In the genomic region with DNA sequence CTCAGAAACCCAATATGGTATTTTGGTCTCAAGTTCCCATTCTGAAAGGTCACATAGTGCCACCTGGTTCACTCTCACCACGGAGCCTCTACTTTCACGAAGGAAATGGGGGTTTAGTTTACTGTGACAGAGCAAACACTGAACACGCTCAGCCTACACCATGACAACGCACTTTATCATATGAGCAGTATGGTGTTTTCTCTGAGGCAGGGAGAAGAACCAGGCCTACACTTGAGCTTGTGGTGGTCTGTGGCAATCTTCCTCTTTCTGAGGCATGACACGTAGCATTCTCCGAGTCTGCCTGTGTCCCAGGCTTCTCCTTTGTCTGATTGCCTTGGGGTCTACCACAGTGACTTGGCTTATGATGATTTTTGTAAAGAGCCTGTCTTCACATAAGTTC, we compare ENCODE assay signal across 12 mouse cellular contexts. TPM values are rescaled to one million over a fixed set of nuclear protein-coding genes. Genes with fewer than 3 reads are reported as not detected.
DNase-seq lines count a peak whose midpoint lies in the region; ATAC-seq and TF ChIP-seq lines count a peak whose summit lies in the region.
"Had no signal": no experiment of that assay in that cellular context is flagged by ENCODE, and none has a peak within 500 bp of the region (broad histone marks: within the 10 kb centered on the region; RNA-seq: fewer than 3 reads in every experiment).

No protein-coding gene starts in this region.

- no peak for TF ChIP-seq CTCF in MEL (IDR thresholded peaks at IDR 0.05 in 2 of 3, conservative IDR thresholded peaks at IDR 0.05 in 1 of 3; ENCODE audit: control insufficient read depth in 1 of 3, insufficient read depth in 1 of 3, low read depth in 2 of 3, low read length in 3 of 3, poor library complexity in 1 of 3, severe bottlenecking in 1 of 3)
- TF ChIP-seq CTCF in thymus, adult 2 months (IDR thresholded peaks at IDR 0.05; ENCODE audit: borderline replicate concordance, control insufficient read depth, extremely low read depth, insufficient read depth, low read length, poor library complexity): no peak

- H3K27me3 ChIP-seq in heart, embryonic 12.5 days (replicated peaks): no peaks in the 10 kb centered on the region
- H3K27me3 ChIP-seq in MEL (ENCODE audit: control insufficient read depth in 1 of 2, insufficient read depth in 2 of 2, low read length in 2 of 2): no peaks in the 10 kb centered on the region
- H3K27me3 ChIP-seq in thymus, adult 2 months (ENCODE audit: control insufficient read depth, insufficient read depth, low read length): no peaks in the 10 kb centered on the region

- no peaks in the 10 kb centered on the region for H3K79me2 ChIP-seq in MEL (ENCODE audit: control insufficient read depth, insufficient read depth, low read length, poor library complexity)

- no peak for TF ChIP-seq RAD21 in MEL (IDR thresholded peaks at IDR 0.05; ENCODE audit: low read depth, low read length)

- H3K9me3 ChIP-seq in heart, embryonic 12.5 days (replicated peaks): no peaks in the 10 kb centered on the region
- H3K9me3 ChIP-seq in MEL (replicated peaks; ENCODE audit: insufficient read depth, low read length): no peaks in the 10 kb centered on the region

- peaks cover 64% of the 10 kb centered on the region for H3K36me3 ChIP-seq in heart, embryonic 12.5 days
- peaks cover 0 to 10% of the 10 kb centered on the region in 2 experiments; a peak in 2 of 4 replicates for H3K36me3 ChIP-seq in MEL (ENCODE audit: control insufficient read depth in 1 of 2, insufficient read depth in 2 of 2, low read length in 2 of 2)
- peaks cover 75% of the 10 kb centered on the region for H3K36me3 ChIP-seq in thymus, adult 2 months (ENCODE audit: control insufficient read depth, insufficient read depth, low read length)

- no peak overlapping the region for H3K4me2 ChIP-seq in heart, embryonic 12.5 days
- H3K4me2 ChIP-seq: lung, embryonic 14.5 days had no signal

- no peak; a peak in 1 of 4 replicates for TF ChIP-seq POLR2A in MEL (IDR thresholded peaks at IDR 0.05; ENCODE audit: control insufficient read depth in 1 of 2, insufficient read depth in 1 of 2, low read depth in 1 of 2, low read length in 2 of 2, poor library complexity in 1 of 2)
- TF ChIP-seq POLR2A in thymus, adult 2 months (IDR thresholded peaks at IDR 0.05; ENCODE audit: control insufficient read depth, extremely low read depth, insufficient read depth, low read length, poor library complexity): no peak

- TF ChIP-seq EP300 in MEL (IDR thresholded peaks at IDR 0.05; ENCODE audit: low read depth in 1 of 2, low read length in 2 of 2): no peak

- 0 out of 2 replicates have a peak overlapping the region, but pooled peaks have one; percentile 6 for H3K27ac ChIP-seq in heart, embryonic 12.5 days (ENCODE audit: poor library complexity, severe bottlenecking)
- H3K27ac ChIP-seq in MEL (ENCODE audit: control insufficient read depth, low read depth, low read length): peak overlapping the region; percentile 55
- peak overlapping the region; percentile 58 for H3K27ac ChIP-seq in thymus, adult 2 months (ENCODE audit: control insufficient read depth, insufficient read depth, low read length)
- H3K27ac ChIP-seq: gastrocnemius, adult 2 months had no signal

- WGBS in heart, embryonic 12.5 days: 70% methylated on average over 6 of the region's 6 CpGs
- 28% methylated on average over 6 of the region's 6 CpGs for WGBS in thymus, adult 2 months

- ATAC-seq in heart, embryonic 12.5 days (ENCODE audit: insufficient number of reproducible peaks, low FRiP score): no peak
- ATAC-seq in inflammation-experienced regulatory T-cells, adult 6 months: peak; percentile 77

- DNase-seq in heart, adult 8-10 months (ENCODE audit: low spot score): no peak
- peak; percentile 89 for DNase-seq in MEL (ENCODE audit: low read depth, low spot score)
- peak; percentile 49 for DNase-seq in thymus, adult 2 months
- DNase-seq in adrenal gland, postnatal 25 days: no peak
- DNase-seq in layer of hippocampus, postnatal 36 days: no peak
- DNase-seq in adrenal gland, adult 8-10 months: no peak
- DNase-seq: cerebellum, adult 9-11 months; gastrocnemius, adult 2 months; kidney, adult 2 months; lung, embryonic 14.5 days had no signal

- peaks cover 36% of the 10 kb centered on the region for H3K4me1 ChIP-seq in heart, embryonic 12.5 days (replicated peaks)
- H3K4me1 ChIP-seq in MEL (ENCODE audit: control insufficient read depth in 1 of 2, insufficient read depth in 2 of 2, low read length in 2 of 2): peaks cover 3 to 20% of the 10 kb centered on the region in 2 experiments
- peaks cover 17% of the 10 kb centered on the region for H3K4me1 ChIP-seq in thymus, adult 2 months (replicated peaks; ENCODE audit: control insufficient read depth, insufficient read depth, low read length)

- H3K4me3 ChIP-seq in heart, embryonic 12.5 days: no peak overlapping the region
- H3K4me3 ChIP-seq in MEL (ENCODE audit: control insufficient read depth in 1 of 2, insufficient read depth in 1 of 2, low read depth in 2 of 2, low read length in 2 of 2): peak overlapping the region; percentile 28 to 46
- H3K4me3 ChIP-seq in thymus, adult 2 months (ENCODE audit: control insufficient read depth, insufficient read depth, low read length): no peak overlapping the region
- H3K4me3 ChIP-seq: gastrocnemius, adult 2 months had no signal

- no peak overlapping the region for H3K9ac ChIP-seq in heart, embryonic 12.5 days
- H3K9ac ChIP-seq in MEL (ENCODE audit: control insufficient read depth, low read depth, low read length, poor library complexity, severe bottlenecking): peak overlapping the region; percentile 42
- H3K9ac ChIP-seq: lung, embryonic 14.5 days had no signal

TF ChIP-seq in MEL, 35 proteins besides CTCF, POLR2A, EP300 and RAD21:
- TF ChIP-seq ZNF384 (IDR thresholded peaks at IDR 0.05; ENCODE audit: low read depth, low read length): no peak
- 0 out of 2 replicates have a peak, but pooled peaks have one; percentile 17 for TF ChIP-seq JUND (IDR thresholded peaks at IDR 0.05; ENCODE audit: low read depth, low read length)
- no peak for TF ChIP-seq GATA1 (IDR thresholded peaks at IDR 0.05; ENCODE audit: low read depth, low read length)
- TF ChIP-seq TCF12 (IDR thresholded peaks at IDR 0.05; ENCODE audit: low read depth, low read length): 0 out of 2 replicates have a peak, but pooled peaks have one; percentile 5
- 0 out of 2 replicates have a peak, but pooled peaks have one; percentile 25 for TF ChIP-seq MYC (IDR thresholded peaks at IDR 0.05; ENCODE audit: low read depth, low read length)
- 0 out of 2 replicates have a peak, but pooled peaks have one; percentile 25 for TF ChIP-seq SIN3A (IDR thresholded peaks at IDR 0.05; ENCODE audit: low read length)
TF ChIP-seq in MEL: peak in this region for 4.

RNA-seq across cellular contexts. Expression of gene Rcbtb2, which starts 53.0 kb away (rescaled TPM):
- 73.0 and 76.2 TPM in 2 replicates for polyA plus RNA-seq in heart, embryonic 12.5 days (2016; fragmentation: Nextera tagmentation; extraction: Ambion mirVana)
- 10 to 100 TPM; 18.2 to 30.9 (median 21.1) TPM for total RNA-seq in heart, adult 8-10 months (2022)
- total RNA-seq in MEL (2012; rRNA removed): 5.4 and 8.6 TPM in 2 replicates
- 10 to 100 TPM in 1 of 2 experiments, not detected in 1; 13.8 TPM for polyA plus RNA-seq in MEL (2012; ENCODE audit: insufficient read depth in 1 of 2, insufficient read length in 2 of 2, low read depth in 1 of 2, low replicate concordance in 2 of 2, missing spikeins in 1 of 2)
- polyA plus RNA-seq in inflammation-experienced regulatory T-cells, adult 6 months (2017; shearing (Covaris generic)): 10 to 100 TPM; 54.7 to 84.0 (median 65.2) TPM
- polyA plus RNA-seq in thymus, adult 2 months (2012; rRNA removed): 168 and 169 TPM in 2 replicates
- 26.2 and 33.1 TPM in 2 replicates for total RNA-seq in adrenal gland, postnatal 25 days (2021)
- 10 to 100 TPM; 23.9 to 32.3 TPM for total RNA-seq in layer of hippocampus, postnatal 36 days (2021)
- 10 to 100 TPM; 30.0 to 45.1 (median 35.5) TPM for total RNA-seq in adrenal gland, adult 8-10 months (2022)

Comparison
In these comparisons a context has a peak if more than half of its experiments do, and no peak if none do; other contexts are left out.
1. H3K27ac ChIP-seq: peak in every context shown above with its lines; median percentile 58 in thymus, adult 2 months; 55 in MEL; 6 in heart, embryonic 12.5 days.
2. H3K4me3 ChIP-seq: peak in MEL (2 of 2); none in heart, embryonic 12.5 days (single experiment) and thymus, adult 2 months (single experiment).
3. DNase-seq: peak in MEL (single experiment) and thymus, adult 2 months (single experiment); none in heart, adult 8-10 months (single experiment), adrenal gland, postnatal 25 days (single experiment), layer of hippocampus, postnatal 36 days (0 of 2) and adrenal gland, adult 8-10 months (single experiment).